Mouse (Mus musculus): ENCODE data around the gene Sox15. TPM values are rescaled to one million over a fixed set of nuclear protein-coding genes. Genes with fewer than 3 reads are reported as not detected.
A peak's percentile ranks its signal among the peaks of the same experiment; 100 is the strongest.

Gene Sox15
- polyA plus RNA-seq, 1 experiment, result 0.24 TPM

DNA sequence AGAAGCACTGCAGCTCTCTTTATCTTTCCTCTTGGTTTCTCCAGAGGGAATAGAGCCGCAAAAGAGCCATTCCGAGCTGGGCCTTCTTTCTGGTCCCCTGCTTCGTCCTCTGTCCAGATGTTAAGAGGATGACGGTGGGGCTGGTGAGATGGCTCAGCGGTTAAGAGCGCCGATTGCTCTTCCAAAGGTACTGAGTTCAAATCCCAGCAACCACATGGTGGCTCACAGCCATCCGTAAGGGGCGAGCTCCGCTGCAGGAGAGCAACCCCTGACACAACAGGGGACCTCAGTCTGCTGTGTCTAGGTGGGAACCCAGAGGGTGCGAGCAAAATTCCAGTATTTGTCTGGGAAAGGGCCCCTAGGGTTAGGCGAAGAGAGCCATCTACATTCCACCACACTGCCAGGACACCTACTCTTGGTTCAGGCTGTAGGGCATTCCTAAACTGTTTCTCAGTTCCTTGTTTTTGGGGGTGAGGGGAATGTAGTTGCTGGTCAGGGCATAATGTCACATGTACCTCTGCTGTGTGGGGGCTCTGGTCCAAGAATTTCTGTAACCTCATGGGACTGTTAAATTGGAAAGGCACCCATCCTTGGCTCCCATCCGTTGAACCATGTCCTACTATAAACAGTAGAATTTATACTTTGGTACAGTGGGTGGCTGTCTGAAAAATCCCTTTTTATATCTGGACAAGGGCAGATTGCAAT, 8.0 kb downstream of the Sox15 start:
- no peak for DNase-seq
- peaks cover 25% of the 10 kb centered on the region for H3K36me3 ChIP-seq (ENCODE audit: control insufficient read depth, insufficient read depth, low read length)
- WGBS, result 86% methylated on average over 13 of the region's 13 CpGs
- H3K27ac ChIP-seq (ENCODE audit: control insufficient read depth, insufficient read depth, low read length), result peak overlapping the region; percentile 73
- TF ChIP-seq CTCF (IDR thresholded peaks at IDR 0.05; ENCODE audit: borderline replicate concordance, control insufficient read depth, extremely low read depth, insufficient read depth, low read length, poor library complexity) (no peak), POLR2A (IDR thresholded peaks at IDR 0.05; ENCODE audit: control insufficient read depth, extremely low read depth, insufficient read depth, low read length, poor library complexity) (no peak)
- H3K4me1 ChIP-seq (replicated peaks; ENCODE audit: control insufficient read depth, insufficient read depth, low read length), result peaks cover 17% of the 10 kb centered on the region
- H3K27me3 ChIP-seq (ENCODE audit: control insufficient read depth, insufficient read depth, low read length), result no peaks in the 10 kb centered on the region
- peak overlapping the region; percentile 65 for H3K4me3 ChIP-seq (ENCODE audit: control insufficient read depth, insufficient read depth, low read length)

DNA sequence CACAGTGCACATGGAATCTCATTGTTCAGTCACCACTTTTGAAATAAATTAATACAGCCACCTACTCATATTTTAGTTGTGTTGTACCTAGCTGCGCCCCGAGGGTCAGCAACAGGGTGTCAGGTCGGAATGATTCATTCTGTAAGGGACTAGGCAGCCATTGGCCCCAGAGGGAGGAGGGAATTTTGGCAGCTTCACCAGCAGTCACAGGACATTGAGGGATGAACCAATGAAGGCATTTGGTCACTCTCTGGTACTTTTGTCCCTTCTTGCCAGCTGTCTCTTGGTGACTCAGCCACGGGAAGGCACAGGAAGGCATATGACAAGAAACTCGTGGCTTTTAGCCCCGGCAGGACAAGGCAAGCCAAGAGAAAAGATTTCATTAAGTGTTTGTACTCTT, 8.7 kb downstream of the Sox15 start:
- H3K27ac ChIP-seq (ENCODE audit: control insufficient read depth, insufficient read depth, low read length), result no peak overlapping the region
- peaks cover 17% of the 10 kb centered on the region for H3K4me1 ChIP-seq (replicated peaks; ENCODE audit: control insufficient read depth, insufficient read depth, low read length)
- WGBS, result 79% methylated on average over 6 of the region's 6 CpGs
- H3K27me3 ChIP-seq (ENCODE audit: control insufficient read depth, insufficient read depth, low read length), result no peaks in the 10 kb centered on the region
- no peak for DNase-seq
- TF ChIP-seq CTCF (IDR thresholded peaks at IDR 0.05; ENCODE audit: borderline replicate concordance, control insufficient read depth, extremely low read depth, insufficient read depth, low read length, poor library complexity) (no peak), POLR2A (IDR thresholded peaks at IDR 0.05; ENCODE audit: control insufficient read depth, extremely low read depth, insufficient read depth, low read length, poor library complexity) (no peak)
- H3K4me3 ChIP-seq (ENCODE audit: control insufficient read depth, insufficient read depth, low read length), result no peak overlapping the region
- peaks cover 28% of the 10 kb centered on the region for H3K36me3 ChIP-seq (ENCODE audit: control insufficient read depth, insufficient read depth, low read length)

DNA sequence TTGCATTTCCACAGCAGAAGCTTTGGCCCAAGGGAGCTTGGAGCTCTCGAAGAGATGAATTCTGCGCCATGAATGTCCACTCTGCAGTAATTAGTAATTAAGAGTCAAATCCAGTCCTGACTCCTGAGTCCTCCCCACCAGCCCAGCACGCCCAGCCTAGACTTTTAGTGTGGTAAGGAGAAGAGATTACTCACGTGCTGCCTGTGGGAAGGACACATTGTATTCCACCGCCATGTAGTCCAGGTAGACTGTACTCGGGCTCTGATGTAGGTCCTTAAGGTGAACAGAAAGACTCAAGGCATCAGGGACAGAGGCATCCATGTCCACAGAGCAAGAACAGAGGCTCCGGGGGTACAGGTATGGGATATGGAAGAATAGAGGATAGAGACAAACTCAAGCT, 9.7 kb downstream of the Sox15 start:
- Histone ChIP-seq H3K4me3 (ENCODE audit: control insufficient read depth, insufficient read depth, low read length) (no peak overlapping the region), H3K36me3 (ENCODE audit: control insufficient read depth, insufficient read depth, low read length) (peaks cover 35% of the 10 kb centered on the region), H3K4me1 (replicated peaks; ENCODE audit: control insufficient read depth, insufficient read depth, low read length) (peaks cover 17% of the 10 kb centered on the region), H3K27ac (ENCODE audit: control insufficient read depth, insufficient read depth, low read length) (no peak overlapping the region), H3K27me3 (ENCODE audit: control insufficient read depth, insufficient read depth, low read length) (no peaks in the 10 kb centered on the region)
- DNase-seq, result no peak
- 96% methylated on average over 7 of the region's 7 CpGs for WGBS
- TF ChIP-seq POLR2A (IDR thresholded peaks at IDR 0.05; ENCODE audit: control insufficient read depth, extremely low read depth, insufficient read depth, low read length, poor library complexity) (no peak), CTCF (IDR thresholded peaks at IDR 0.05; ENCODE audit: borderline replicate concordance, control insufficient read depth, extremely low read depth, insufficient read depth, low read length, poor library complexity) (no peak)

DNA sequence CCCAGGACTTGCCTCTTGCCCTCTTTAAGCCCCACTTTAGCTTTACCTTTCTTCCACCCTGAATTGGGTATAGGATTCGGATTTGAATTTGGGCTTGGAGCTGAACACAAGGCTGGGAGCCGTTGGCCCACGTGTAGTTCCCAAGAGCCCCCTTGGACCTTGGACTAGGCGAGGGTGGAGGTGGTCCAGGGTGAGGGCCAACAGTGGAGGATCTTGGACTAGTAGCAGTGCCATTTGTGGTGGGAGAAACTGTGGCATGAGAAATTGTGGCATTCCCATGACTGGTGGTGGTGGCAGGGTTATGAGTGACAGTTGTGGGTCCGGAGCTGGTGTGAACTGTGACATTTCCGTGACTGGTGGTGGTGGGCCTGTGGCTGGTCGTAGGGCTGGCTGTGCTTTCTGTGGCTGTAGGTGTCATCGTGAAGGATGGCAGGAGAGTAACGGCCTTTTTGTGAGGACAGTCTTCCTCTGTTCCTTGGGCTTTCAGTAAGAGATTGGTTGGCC, 10.4 kb downstream of the Sox15 start:
- 86% methylated on average over 9 of the region's 9 CpGs for WGBS
- H3K4me1 ChIP-seq (replicated peaks; ENCODE audit: control insufficient read depth, insufficient read depth, low read length), result peaks cover 17% of the 10 kb centered on the region
- DNase-seq, result no peak
- no peak overlapping the region for H3K4me3 ChIP-seq (ENCODE audit: control insufficient read depth, insufficient read depth, low read length)
- H3K36me3 ChIP-seq (ENCODE audit: control insufficient read depth, insufficient read depth, low read length), result peaks cover 41% of the 10 kb centered on the region
- no peak for TF ChIP-seq CTCF (IDR thresholded peaks at IDR 0.05; ENCODE audit: borderline replicate concordance, control insufficient read depth, extremely low read depth, insufficient read depth, low read length, poor library complexity)
- TF ChIP-seq POLR2A (IDR thresholded peaks at IDR 0.05; ENCODE audit: control insufficient read depth, extremely low read depth, insufficient read depth, low read length, poor library complexity), result no peak
- H3K27me3 ChIP-seq (ENCODE audit: control insufficient read depth, insufficient read depth, low read length), result no peaks in the 10 kb centered on the region
- H3K27ac ChIP-seq (ENCODE audit: control insufficient read depth, insufficient read depth, low read length), result no peak overlapping the region

DNA sequence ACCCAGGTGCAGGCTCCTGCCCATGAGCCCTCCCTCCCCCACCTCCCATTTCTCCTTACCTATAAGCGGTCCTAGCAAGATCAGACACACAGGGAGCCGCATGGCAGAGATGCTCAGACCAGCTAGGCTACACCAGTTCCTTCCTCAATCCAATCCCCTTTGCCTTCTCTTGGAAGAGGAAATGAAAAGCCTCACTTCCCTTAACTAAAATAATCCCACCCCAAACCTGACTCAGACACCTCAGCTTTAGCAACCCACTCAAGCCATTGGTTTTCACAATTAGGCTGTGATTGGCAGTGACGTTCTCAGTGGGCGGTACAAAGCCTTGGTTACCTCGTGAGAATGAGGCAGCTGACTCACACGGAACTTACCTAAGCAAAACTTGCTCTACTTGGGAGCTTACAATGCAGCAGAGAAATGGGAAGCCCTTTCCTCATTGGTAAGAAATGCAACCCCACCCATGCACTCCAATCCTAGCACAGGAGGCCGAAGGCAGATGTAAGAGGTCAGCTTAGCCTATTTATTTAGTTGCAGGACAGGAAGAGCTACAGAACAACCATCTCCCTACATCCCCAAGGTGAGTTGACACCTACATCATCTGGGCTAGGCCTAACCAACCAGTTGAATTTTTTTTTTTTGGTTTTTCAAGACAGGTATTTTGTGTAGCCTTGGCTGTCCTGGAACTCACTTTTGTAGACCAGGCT, 11.0 kb downstream of the Sox15 start, which contains the start of gene Cd68:
Gene Cd68, minus strand, starts transcription at position 193 of the 704 bp plus-strand sequence.
- WGBS, result 55% methylated on average over 7 of the region's 7 CpGs
- Histone ChIP-seq H3K36me3 (ENCODE audit: control insufficient read depth, insufficient read depth, low read length) (peaks cover 42% of the 10 kb centered on the region), H3K27me3 (ENCODE audit: control insufficient read depth, insufficient read depth, low read length) (no peaks in the 10 kb centered on the region), H3K27ac (ENCODE audit: control insufficient read depth, insufficient read depth, low read length) (no peak within 1 kb of the TSS), H3K4me3 (ENCODE audit: control insufficient read depth, insufficient read depth, low read length) (no peak within 1 kb of the TSS), H3K4me1 (replicated peaks; ENCODE audit: control insufficient read depth, insufficient read depth, low read length) (peaks cover 17% of the 10 kb centered on the region)
- no peak for DNase-seq
- TF ChIP-seq CTCF (IDR thresholded peaks at IDR 0.05; ENCODE audit: borderline replicate concordance, control insufficient read depth, extremely low read depth, insufficient read depth, low read length, poor library complexity) (no peak), POLR2A (IDR thresholded peaks at IDR 0.05; ENCODE audit: control insufficient read depth, extremely low read depth, insufficient read depth, low read length, poor library complexity) (no peak)

DNA sequence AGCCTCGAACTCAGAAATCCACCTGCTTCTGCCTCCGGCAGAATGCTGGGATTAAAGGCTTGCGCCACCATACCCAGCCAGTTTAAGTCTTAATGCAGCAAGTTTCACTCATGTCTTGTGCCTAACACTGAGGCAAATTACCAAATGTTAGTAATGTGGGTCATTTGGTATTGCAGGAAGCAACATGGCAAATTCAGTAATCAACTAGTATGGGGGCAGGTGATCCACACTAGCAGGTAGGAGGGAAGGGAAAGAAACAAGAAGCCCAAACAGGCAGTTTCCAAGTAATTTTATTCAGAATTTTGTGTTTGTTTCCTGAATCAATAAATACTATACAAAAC, 11.5 kb downstream of the Sox15 start:
- no peak for TF ChIP-seq CTCF (IDR thresholded peaks at IDR 0.05; ENCODE audit: borderline replicate concordance, control insufficient read depth, extremely low read depth, insufficient read depth, low read length, poor library complexity)
- no peak for TF ChIP-seq POLR2A (IDR thresholded peaks at IDR 0.05; ENCODE audit: control insufficient read depth, extremely low read depth, insufficient read depth, low read length, poor library complexity)
- no peaks in the 10 kb centered on the region for H3K27me3 ChIP-seq (ENCODE audit: control insufficient read depth, insufficient read depth, low read length)
- H3K4me3 ChIP-seq (ENCODE audit: control insufficient read depth, insufficient read depth, low read length), result no peak overlapping the region
- no peak for DNase-seq
- H3K27ac ChIP-seq (ENCODE audit: control insufficient read depth, insufficient read depth, low read length), result no peak overlapping the region
- peaks cover 12% of the 10 kb centered on the region for H3K4me1 ChIP-seq (replicated peaks; ENCODE audit: control insufficient read depth, insufficient read depth, low read length)
- H3K36me3 ChIP-seq (ENCODE audit: control insufficient read depth, insufficient read depth, low read length), result peaks cover 42% of the 10 kb centered on the region
- 96% methylated on average over 3 of the region's 3 CpGs for WGBS
